Mouse (Mus musculus) cortical plate, adult 2 months (tissue): Measurements from ENCODE around the gene Abcc1.

Experiments
- CTCF ChIP-seq: fragments of 200-500 bp; IDR thresholded peaks from 2 replicates; pipeline ENCODE4 v1.5.1; 2011; ENCODE audit warnings: mild to moderate bottlenecking, control low read depth, low read length; ENCODE audit not compliant: insufficient read depth; ENCODE audit errors: extremely low read depth
- POLR2A ChIP-seq: fragments of 200-500 bp; IDR thresholded peaks from 2 replicates; pipeline ENCODE4 v1.6.1; 2011; ENCODE audit warnings: mild to moderate bottlenecking, low read length, control low read depth; ENCODE audit not compliant: insufficient read depth; ENCODE audit errors: extremely low read depth

DNA sequence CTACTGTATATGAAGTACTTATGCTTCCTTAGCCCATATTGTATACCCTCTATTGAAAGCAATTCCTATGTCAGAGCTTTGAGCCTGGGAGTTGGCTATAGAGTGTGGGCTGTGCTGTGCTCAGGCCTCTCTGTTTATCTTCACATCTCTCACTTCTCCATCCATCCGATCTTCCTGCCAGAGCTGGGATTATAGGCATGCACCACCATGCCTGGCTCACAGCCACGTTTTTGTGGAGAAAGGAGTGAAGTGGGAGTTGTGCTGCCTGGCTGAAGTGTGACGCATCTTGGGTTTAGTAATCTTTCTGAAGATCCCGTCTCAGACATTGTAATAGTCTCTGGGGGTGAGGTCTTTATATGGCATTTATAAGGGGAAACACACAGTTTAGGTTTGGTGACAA is 88.5 kb downstream of the Abcc1 start:
- no peak for TF ChIP-seq POLR2A
- no peak for TF ChIP-seq CTCF
